Mouse (Mus musculus): Measurements from ENCODE around the gene Ebf1. TPM values are rescaled to one million over a fixed set of nuclear protein-coding genes. Genes with fewer than 3 reads are reported as not detected.
A peak's percentile ranks its signal among the peaks of the same experiment; 100 is the strongest.

Gene Ebf1
- total and polyA plus RNA-seq, 2 experiments from 2014 or later = 27.1 to 30.0 TPM

- Histone ChIP-seq H3K27me3 (ENCODE audit: insufficient read depth, low read length) (no peaks in the 10 kb centered on the region), H3K9ac (replicated peaks; ENCODE audit: low read length, poor library complexity, severe bottlenecking) (no peak overlapping the region), H3K4me1 (ENCODE audit: insufficient read depth, low read length) (no peaks in the 10 kb centered on the region), H3K27ac (ENCODE audit: low read depth, low read length) (no peak overlapping the region), H3K4me3 (ENCODE audit: low read depth, low read length) (no peak overlapping the region), H3K36me3 (ENCODE audit: insufficient read depth, low read length) (no peaks in the 10 kb centered on the region), H3K4me2 (ENCODE audit: low read depth, low read length, poor library complexity, severe bottlenecking) (no peak overlapping the region), H3K9me3 (ENCODE audit: low read length) (no peaks in the 10 kb centered on the region)
- DNase-seq (ENCODE audit: low spot score) = no peak
- no peak for ATAC-seq (ENCODE audit: low FRiP score)
- no peak for TF ChIP-seq CTCF (IDR thresholded peaks at IDR 0.05)
- 58% methylated on average over 7 of the region's 7 CpGs for WGBS
These were observed 270.6 kb downstream of the Ebf1 start for GRCm38 (mm10) chr11:44887691-44888090.

- no peak overlapping the region for H3K4me3 ChIP-seq (ENCODE audit: low read depth, low read length)
- H3K9me3 ChIP-seq (ENCODE audit: low read length) = no peaks in the 10 kb centered on the region
- no peak overlapping the region for H3K4me2 ChIP-seq (ENCODE audit: low read depth, low read length, poor library complexity, severe bottlenecking)
- ATAC-seq (ENCODE audit: low FRiP score) (no peak), DNase-seq (ENCODE audit: low spot score) (no peak)
- H3K27me3 ChIP-seq (ENCODE audit: insufficient read depth, low read length) = no peaks in the 10 kb centered on the region
- no peaks in the 10 kb centered on the region for H3K4me1 ChIP-seq (ENCODE audit: insufficient read depth, low read length)
- H3K27ac ChIP-seq (ENCODE audit: low read depth, low read length) = no peak overlapping the region
- H3K36me3 ChIP-seq (ENCODE audit: insufficient read depth, low read length) = no peaks in the 10 kb centered on the region
- no peak overlapping the region for H3K9ac ChIP-seq (replicated peaks; ENCODE audit: low read length, poor library complexity, severe bottlenecking)
- WGBS = 93% methylated on average over 4 of the region's 4 CpGs
- TF ChIP-seq CTCF (IDR thresholded peaks at IDR 0.05) = no peak
These were observed 271.3 kb downstream of the Ebf1 start for GRCm38 (mm10) chr11:44888390-44888789.

- Histone ChIP-seq H3K4me3 (ENCODE audit: low read depth, low read length) (peak overlapping the region; percentile 20; the same call in 1 of the 2 replicates), H3K27me3 (ENCODE audit: insufficient read depth, low read length) (no peaks in the 10 kb centered on the region), H3K9me3 (ENCODE audit: low read length) (no peaks in the 10 kb centered on the region), H3K9ac (replicated peaks; ENCODE audit: low read length, poor library complexity, severe bottlenecking) (no peak overlapping the region), H3K36me3 (ENCODE audit: insufficient read depth, low read length) (no peaks in the 10 kb centered on the region), H3K4me1 (ENCODE audit: insufficient read depth, low read length) (no peaks in the 10 kb centered on the region), H3K4me2 (ENCODE audit: low read depth, low read length, poor library complexity, severe bottlenecking) (peak overlapping the region; percentile 26), H3K27ac (ENCODE audit: low read depth, low read length) (no peak overlapping the region)
- DNase-seq (ENCODE audit: low spot score) (peak; percentile 66), ATAC-seq (ENCODE audit: low FRiP score) (peak; percentile 66)
- WGBS = 25% methylated on average over 18 of the region's 18 CpGs
- TF ChIP-seq CTCF (IDR thresholded peaks at IDR 0.05) = no peak
These were observed 275.9 kb downstream of the Ebf1 start for GRCm38 (mm10) chr11:44892814-44893521.

GRCm38 (mm10) chr11:44893986-44894385 lies 276.9 kb downstream of the Ebf1 start:
- H3K27me3 ChIP-seq (ENCODE audit: insufficient read depth, low read length) = no peaks in the 10 kb centered on the region
- no peaks in the 10 kb centered on the region for H3K36me3 ChIP-seq (ENCODE audit: insufficient read depth, low read length)
- H3K9ac ChIP-seq (replicated peaks; ENCODE audit: low read length, poor library complexity, severe bottlenecking) = no peak overlapping the region
- DNase-seq (ENCODE audit: low spot score) = no peak
- no peak overlapping the region for H3K4me2 ChIP-seq (ENCODE audit: low read depth, low read length, poor library complexity, severe bottlenecking)
- no peaks in the 10 kb centered on the region for H3K4me1 ChIP-seq (ENCODE audit: insufficient read depth, low read length)
- H3K4me3 ChIP-seq (ENCODE audit: low read depth, low read length) = no peak overlapping the region
- no peak overlapping the region for H3K27ac ChIP-seq (ENCODE audit: low read depth, low read length)
- no peak for TF ChIP-seq CTCF (IDR thresholded peaks at IDR 0.05)
- ATAC-seq (ENCODE audit: low FRiP score) = no peak
- H3K9me3 ChIP-seq (ENCODE audit: low read length) = no peaks in the 10 kb centered on the region

- H3K4me1 ChIP-seq (ENCODE audit: insufficient read depth, low read length) = no peaks in the 10 kb centered on the region
- 89% methylated on average over 4 of the region's 4 CpGs for WGBS
- H3K9ac ChIP-seq (replicated peaks; ENCODE audit: low read length, poor library complexity, severe bottlenecking) = no peak overlapping the region
- H3K27me3 ChIP-seq (ENCODE audit: insufficient read depth, low read length) = no peaks in the 10 kb centered on the region
- no peak overlapping the region for H3K4me2 ChIP-seq (ENCODE audit: low read depth, low read length, poor library complexity, severe bottlenecking)
- DNase-seq (ENCODE audit: low spot score) (no peak), ATAC-seq (ENCODE audit: low FRiP score) (no peak)
- H3K27ac ChIP-seq (ENCODE audit: low read depth, low read length) = no peak overlapping the region
- no peaks in the 10 kb centered on the region for H3K9me3 ChIP-seq (ENCODE audit: low read length)
- no peak overlapping the region for H3K4me3 ChIP-seq (ENCODE audit: low read depth, low read length)
- TF ChIP-seq CTCF (IDR thresholded peaks at IDR 0.05) = no peak
- H3K36me3 ChIP-seq (ENCODE audit: insufficient read depth, low read length) = no peaks in the 10 kb centered on the region
These were observed 277.7 kb downstream of the Ebf1 start for GRCm38 (mm10) chr11:44894798-44895197.

GRCm38 (mm10) chr11:44895893-44896292 lies 278.8 kb downstream of the Ebf1 start:
- H3K27ac ChIP-seq (ENCODE audit: low read depth, low read length) = no peak overlapping the region
- H3K4me3 ChIP-seq (ENCODE audit: low read depth, low read length) = no peak overlapping the region
- no peaks in the 10 kb centered on the region for H3K27me3 ChIP-seq (ENCODE audit: insufficient read depth, low read length)
- DNase-seq (ENCODE audit: low spot score) (no peak), ATAC-seq (ENCODE audit: low FRiP score) (no peak)
- H3K36me3 ChIP-seq (ENCODE audit: insufficient read depth, low read length) = no peaks in the 10 kb centered on the region
- no peaks in the 10 kb centered on the region for H3K9me3 ChIP-seq (ENCODE audit: low read length)
- H3K4me2 ChIP-seq (ENCODE audit: low read depth, low read length, poor library complexity, severe bottlenecking) = no peak overlapping the region
- H3K9ac ChIP-seq (replicated peaks; ENCODE audit: low read length, poor library complexity, severe bottlenecking) = no peak overlapping the region
- TF ChIP-seq CTCF (IDR thresholded peaks at IDR 0.05) = no peak
- H3K4me1 ChIP-seq (ENCODE audit: insufficient read depth, low read length) = peaks cover 3% of the 10 kb centered on the region; the same call in 1 of the 2 replicates
- WGBS = 86% methylated on average over 1 of the region's 1 CpGs

Data from midbrain, postnatal 0 days (tissue).